Mouse (Mus musculus) G1E (cell line): ENCODE measurements around the gene Kcnh3.

Experiments used
- CTCF ChIP-seq: IDR thresholded peaks from 2 replicates; pipeline ENCODE4 v1.5.1; 2012; ENCODE audit warnings: low read depth, low read length, inconsistent platforms, mixed read lengths
- GATA1 ChIP-seq: IDR thresholded peaks from 2 replicates; pipeline ENCODE4 v1.6.1; 2012; ENCODE audit warnings: borderline replicate concordance, low read length, inconsistent platforms, mixed read lengths
- POLR2AphosphoS5 ChIP-seq: IDR thresholded peaks from 2 replicates; pipeline ENCODE4 v1.6.1; 2012; ENCODE audit warnings: low read depth, low read length, inconsistent platforms; ENCODE audit not compliant: insufficient replicate concordance
- TAL1 ChIP-seq: conservative IDR thresholded peaks from 2 replicates; pipeline ENCODE4 v1.6.1; 2012; ENCODE audit warnings: low read depth, low read length, inconsistent platforms, mixed read lengths

DNA sequence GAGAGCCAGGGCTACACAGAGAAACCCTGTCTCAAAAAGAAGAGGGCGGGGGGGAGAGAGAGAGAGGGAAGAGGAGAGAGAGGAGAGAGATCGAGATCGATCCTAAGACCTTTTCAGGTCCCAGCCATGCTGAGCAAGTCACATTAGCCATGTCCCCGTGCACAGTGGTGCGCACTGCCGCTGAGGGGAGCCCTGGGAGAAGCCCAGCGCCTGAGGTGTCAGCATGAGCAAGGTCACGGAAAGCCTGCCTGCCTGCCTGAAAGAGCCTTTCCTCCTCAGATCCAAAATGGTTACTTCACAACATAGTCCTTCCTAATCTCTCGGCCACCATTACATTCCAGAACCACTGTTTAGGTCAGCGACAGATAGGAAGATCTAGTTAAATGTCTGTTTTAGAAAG lies 30.3 kb upstream of the Kcnh3 start:
- TF ChIP-seq CTCF (no peak), GATA1 (no peak), TAL1 (no peak), POLR2AphosphoS5 (no peak)
